Mouse (Mus musculus) R1 (cell line): Measurements from ENCODE around the gene Tacc3.

ENCODE experiments used
- DNase-seq: peaks from one replicate; pipeline ENCODE4 v3.0.0-alpha.2; 2018; ENCODE audit warnings: low read depth, low spot score

The Tacc3 gene

GRCm38 (mm10) chr5:33655251-33655840 is 2.6 kb upstream of the Tacc3 start:
- no peak for DNase-seq

GRCm38 (mm10) chr5:33656739-33657138 is 1.2 kb upstream of the Tacc3 start:
- DNase-seq, result no peak

GRCm38 (mm10) chr5:33657251-33657786 is 609 bp upstream of the Tacc3 start:
- peak; percentile 68 for DNase-seq

GRCm38 (mm10) chr5:33658664-33659050 is 729 bp downstream of the Tacc3 start:
- DNase-seq, result peak; percentile 82

DNA sequence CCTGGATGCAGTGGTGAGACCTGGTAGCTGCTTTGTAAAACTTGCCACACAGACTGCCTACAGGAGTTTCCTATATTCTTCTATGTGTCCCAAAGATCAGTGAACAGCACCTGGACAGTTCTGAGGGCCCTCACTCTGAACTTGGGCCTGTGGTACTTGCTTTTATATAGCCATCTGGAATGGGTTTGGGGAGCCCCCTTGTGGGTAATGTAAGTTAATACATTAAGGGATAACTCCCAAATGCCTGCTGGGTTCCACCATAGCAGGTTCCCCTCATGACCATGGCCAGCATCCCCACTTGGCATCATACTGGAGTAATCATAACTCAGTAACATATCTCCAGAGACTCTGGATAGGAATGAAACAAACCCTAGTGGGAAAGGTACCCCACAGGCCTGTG is 10.3 kb downstream of the Tacc3 start:
- DNase-seq, result peak; percentile 74

GRCm38 (mm10) chr5:33671659-33672058 is 13.7 kb downstream of the Tacc3 start:
- no peak for DNase-seq

- DNase-seq, result no peak
These were observed 16.5 kb downstream of the Tacc3 start for GRCm38 (mm10) chr5:33674439-33674838.

DNA sequence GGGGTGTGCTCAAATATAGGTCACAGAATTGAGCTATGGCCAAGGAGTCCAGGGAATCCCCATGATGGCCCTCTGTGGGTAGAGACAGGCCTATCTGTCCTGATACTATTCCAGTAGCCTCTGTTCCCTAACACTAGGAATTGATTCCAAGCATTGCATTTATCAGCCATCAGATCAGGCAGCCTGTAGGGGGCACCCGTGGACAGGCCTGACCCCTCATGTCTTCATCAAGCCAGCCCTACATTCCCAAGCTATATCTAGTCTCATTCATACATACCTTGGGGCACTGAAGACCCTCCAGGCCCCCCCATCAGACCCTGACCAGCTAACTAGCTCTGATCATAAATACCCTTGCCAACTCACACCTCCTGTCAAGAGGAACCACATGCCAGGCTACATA is 18.0 kb downstream of the Tacc3 start:
- peak; percentile 57 for DNase-seq

- no peak for DNase-seq
These were observed 20.3 kb downstream of the Tacc3 start for GRCm38 (mm10) chr5:33678244-33678643.

GRCm38 (mm10) chr5:33681044-33681443 is 23.1 kb downstream of the Tacc3 start:
- no peak for DNase-seq

DNA sequence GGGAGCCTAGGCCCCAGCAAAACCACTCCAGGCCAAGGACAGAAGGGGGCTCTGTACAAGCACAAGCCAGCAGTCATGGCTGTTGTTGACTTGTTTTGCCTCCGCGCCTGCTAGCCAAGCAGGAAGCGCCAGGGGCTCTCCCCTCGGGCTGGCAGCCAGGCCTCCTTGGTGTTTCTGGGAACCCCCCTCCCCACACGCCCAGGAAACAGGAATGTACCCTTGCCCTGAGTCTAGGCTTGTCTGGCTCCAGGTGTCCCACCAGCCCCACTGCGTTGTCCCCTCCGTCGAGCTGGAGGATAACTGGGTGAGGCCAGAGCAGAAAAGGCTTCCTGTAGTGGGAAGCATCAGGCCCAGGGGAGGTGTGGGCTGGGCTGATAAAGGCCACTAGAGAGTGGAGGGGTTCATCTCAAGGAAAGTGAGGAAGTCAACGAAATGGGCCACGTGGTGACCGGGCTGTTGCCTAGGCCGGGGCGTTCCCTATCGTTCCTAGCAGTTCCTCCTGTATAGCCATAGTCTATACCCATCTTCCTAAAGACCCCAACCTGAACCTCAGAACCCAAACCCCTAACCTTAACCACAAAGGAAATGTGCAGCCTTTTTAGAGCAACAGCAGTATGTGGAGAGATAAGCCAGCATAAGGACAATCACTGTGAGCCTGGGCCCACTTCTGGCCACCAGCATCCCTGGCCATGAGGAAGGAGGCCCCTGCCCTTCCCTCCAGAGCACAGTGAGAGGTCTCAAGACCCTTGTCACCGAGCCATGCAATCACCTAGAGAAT is 23.9 kb downstream of the Tacc3 start:
- DNase-seq, result no peak

GRCm38 (mm10) chr5:33682963-33683362 is 25.0 kb downstream of the Tacc3 start:
- DNase-seq, result no peak

GRCm38 (mm10) chr5:33683897-33684652 is 26.1 kb downstream of the Tacc3 start:
- DNase-seq, result peak; percentile 28

DNA sequence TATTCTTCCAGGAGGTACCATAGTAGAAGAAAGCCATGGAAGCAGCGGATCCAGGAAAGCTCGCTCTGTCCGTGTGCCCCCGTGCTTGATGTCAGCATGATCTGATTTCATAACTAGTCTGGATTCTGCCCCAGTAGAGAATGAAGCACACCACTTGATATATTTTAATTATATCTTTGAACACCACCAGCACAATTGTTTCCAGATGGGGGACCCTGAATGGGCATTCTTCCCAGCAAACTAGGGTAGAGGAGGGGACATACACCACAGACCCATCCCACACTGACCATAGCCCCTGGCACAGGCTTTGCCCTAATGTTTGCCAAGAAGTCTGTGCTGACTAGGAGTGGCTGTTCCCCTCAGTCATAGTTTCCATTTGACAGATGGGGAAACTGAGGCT is 27.0 kb downstream of the Tacc3 start:
- no peak for DNase-seq

- DNase-seq, result no peak
These were observed 29.2 kb downstream of the Tacc3 start for GRCm38 (mm10) chr5:33687142-33687541.

DNA sequence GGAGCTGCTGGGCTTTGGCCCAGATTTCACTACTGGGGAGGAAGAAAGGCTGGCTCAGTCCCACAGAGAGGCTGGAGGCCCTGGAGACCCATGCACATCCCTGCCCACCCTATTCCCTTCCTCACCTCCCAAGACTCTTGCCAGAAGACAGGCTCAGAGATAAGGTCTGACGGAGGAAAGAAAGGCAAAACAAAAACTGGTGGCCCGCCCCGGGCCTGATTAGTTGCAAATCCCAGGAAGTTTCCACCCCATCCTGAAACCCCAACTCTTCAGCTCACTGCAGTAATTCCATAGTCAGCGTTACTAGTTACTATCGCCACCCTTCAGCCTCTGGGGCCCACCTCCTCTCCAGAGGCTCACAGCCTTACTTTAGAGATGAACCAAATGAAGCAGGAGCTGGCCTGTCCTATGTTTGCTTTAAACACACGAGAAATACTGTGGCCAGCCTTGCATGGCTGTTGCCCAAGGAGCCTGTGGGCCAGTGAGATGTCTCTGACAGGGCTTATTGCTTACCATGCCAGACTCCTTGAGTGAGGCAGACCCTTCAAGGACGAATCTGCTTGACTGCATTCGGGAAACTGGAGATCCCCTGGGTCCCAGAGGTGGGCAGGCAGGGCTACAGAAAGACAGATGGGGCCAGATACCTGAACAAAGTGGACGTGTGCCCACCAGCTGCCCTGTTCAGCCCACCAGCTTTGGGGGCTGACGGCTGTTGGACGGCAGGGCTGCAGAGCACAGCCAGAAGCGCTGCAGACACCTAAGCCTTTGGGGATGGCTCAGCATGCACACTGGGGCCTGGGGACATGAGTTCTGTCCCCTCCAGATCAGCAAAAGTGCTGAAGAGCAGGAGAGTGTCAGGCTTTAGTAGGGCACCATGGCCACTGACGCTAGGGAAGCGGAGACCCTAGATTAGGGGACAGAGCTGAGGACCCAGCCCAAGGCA is 30.6 kb downstream of the Tacc3 start:
- no peak for DNase-seq

- DNase-seq, result no peak
These were observed 31.4 kb downstream of the Tacc3 start for GRCm38 (mm10) chr5:33689221-33689844.

- DNase-seq, result no peak
These were observed 32.1 kb downstream of the Tacc3 start for GRCm38 (mm10) chr5:33689852-33690645.

DNA sequence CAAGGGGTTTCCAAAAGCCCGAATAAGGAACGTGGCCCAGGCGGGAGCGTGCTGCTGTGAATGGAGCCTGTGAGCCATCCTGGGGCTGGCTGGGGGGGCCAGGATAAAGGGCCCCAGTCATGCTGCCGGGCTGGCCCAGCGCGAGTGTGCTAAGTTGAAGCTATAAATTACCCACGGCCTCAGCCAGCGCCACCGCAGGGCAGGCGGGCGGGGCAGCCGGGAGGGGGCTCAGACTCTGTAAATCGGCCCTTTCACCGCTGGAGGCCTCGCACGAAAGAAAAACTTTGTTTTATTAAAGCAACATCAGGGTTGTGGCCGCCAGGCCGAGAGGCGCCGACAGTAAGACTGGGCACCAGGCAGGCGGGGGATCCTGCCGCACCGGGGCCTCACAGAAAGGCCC is 34.5 kb downstream of the Tacc3 start:
- no peak for DNase-seq

GRCm38 (mm10) chr5:33694461-33694847 is 36.5 kb downstream of the Tacc3 start:
- no peak for DNase-seq
